In the genomic region with DNA sequence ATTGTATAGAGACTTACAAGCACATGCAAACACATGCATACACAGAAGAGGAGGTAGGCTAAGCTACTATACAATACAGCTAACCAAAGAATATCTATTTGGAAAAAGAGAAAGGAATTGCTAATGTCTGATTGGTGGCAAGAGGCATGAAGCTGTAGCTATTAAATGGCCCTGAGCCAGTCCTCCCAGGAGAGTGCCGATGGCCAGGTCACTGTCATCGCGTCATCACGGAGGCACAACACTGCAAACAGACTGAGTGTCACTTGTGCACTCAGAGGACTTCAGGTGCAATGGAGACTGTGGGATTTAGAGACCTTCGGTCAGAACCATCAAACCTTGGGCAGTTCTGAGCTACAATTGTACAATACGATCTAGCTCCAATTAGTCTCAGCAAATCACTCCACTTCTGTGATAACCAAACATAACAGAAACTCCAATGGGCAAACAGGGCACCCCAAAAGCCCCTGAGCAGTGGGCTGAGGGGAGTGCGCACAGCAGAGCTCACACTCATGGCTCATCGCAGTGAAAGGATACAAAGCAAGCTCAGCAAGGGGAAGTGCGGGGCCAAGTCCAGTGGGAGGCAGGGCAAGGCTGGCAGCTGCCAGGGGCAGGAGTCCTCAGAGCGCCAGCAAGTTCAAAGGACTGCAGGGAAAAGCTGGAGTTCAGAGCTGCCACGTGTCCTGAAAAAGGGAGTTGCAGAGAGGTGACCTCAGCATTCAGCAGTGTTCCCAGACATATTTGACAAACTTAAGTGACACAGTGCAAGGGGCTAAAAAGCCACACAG, we compare ENCODE assay signal across 12 mouse cellular contexts.
DNase-seq lines count a peak whose midpoint lies in the region; ATAC-seq and TF ChIP-seq lines count a peak whose summit lies in the region.
"Had no signal": no experiment of that assay in that cellular context is flagged by ENCODE, and none has a peak within 500 bp of the region (broad histone marks: within the 10 kb centered on the region; RNA-seq: fewer than 3 reads in every experiment).

No protein-coding gene starts in this region.

- no peak for TF ChIP-seq CTCF in forebrain, postnatal 0 days (IDR thresholded peaks at IDR 0.05; ENCODE audit: low read depth)
- no peak for TF ChIP-seq CTCF in kidney, postnatal 0 days (IDR thresholded peaks at IDR 0.05; ENCODE audit: low read depth)

- peak; percentile 20; the same call in 1 of the 2 replicates for ATAC-seq in forebrain, postnatal 0 days
- ATAC-seq in forebrain, embryonic 15.5 days (replicated peaks), result no peak
- ATAC-seq in kidney, postnatal 0 days (replicated peaks; ENCODE audit: low FRiP score, low read depth), result peak; percentile 74
- no peak for ATAC-seq in megakaryocyte progenitor cell, adult 5-6 weeks (replicated peaks; ENCODE audit: poor library complexity)

- 0 out of 2 replicates have a peak, but pooled peaks cover 5% of the 10 kb centered on the region for H3K4me1 ChIP-seq in forebrain, postnatal 0 days (ENCODE audit: insufficient read depth)
- no peaks in the 10 kb centered on the region; the same call in 1 of the 2 replicates for H3K4me1 ChIP-seq in forebrain, embryonic 15.5 days
- H3K4me1 ChIP-seq in kidney, postnatal 0 days (replicated peaks; ENCODE audit: insufficient read depth, low read length), result peaks cover 10% of the 10 kb centered on the region; the same call in 1 of the 2 replicates

- no peak overlapping the region for H3K9ac ChIP-seq in forebrain, postnatal 0 days
- H3K9ac ChIP-seq in forebrain, embryonic 15.5 days (replicated peaks), result no peak overlapping the region
- no peak overlapping the region for H3K9ac ChIP-seq in kidney, postnatal 0 days (ENCODE audit: low read depth, low read length)
- H3K9ac ChIP-seq: heart, embryonic 13.5 days; lung, embryonic 15.5 days had no signal

- no peak overlapping the region for H3K27ac ChIP-seq in forebrain, postnatal 0 days (ENCODE audit: low read depth, low read length)
- no peak overlapping the region for H3K27ac ChIP-seq in forebrain, embryonic 15.5 days (replicated peaks)
- H3K27ac ChIP-seq in kidney, postnatal 0 days, result no peak overlapping the region

- H3K9me3 ChIP-seq in forebrain, postnatal 0 days (ENCODE audit: low read length), result no peaks in the 10 kb centered on the region
- no peaks in the 10 kb centered on the region for H3K9me3 ChIP-seq in forebrain, embryonic 15.5 days
- no peaks in the 10 kb centered on the region for H3K9me3 ChIP-seq in kidney, postnatal 0 days (replicated peaks; ENCODE audit: low read length)
- H3K9me3 ChIP-seq: heart, embryonic 13.5 days; lung, embryonic 15.5 days had no signal

- DNase-seq in forebrain, postnatal 0 days, result no peak
- DNase-seq in adrenal gland, postnatal 25 days, result peak; percentile 27
- peak; percentile 39 to 44 for DNase-seq in cerebellum, postnatal 36 days
- no peak for DNase-seq in kidney, postnatal 0 days (ENCODE audit: low spot score)
- DNase-seq in right cerebral cortex, adult 18-20 months, result no peak
- DNase-seq in layer of hippocampus, adult 8-10 months (ENCODE audit: low spot score in 2 of 2), result no peak
- DNase-seq: layer of hippocampus, postnatal 36 days had no signal

- H3K27me3 ChIP-seq in forebrain, postnatal 0 days (ENCODE audit: insufficient read depth, low read length), result no peaks in the 10 kb centered on the region
- no peaks in the 10 kb centered on the region for H3K27me3 ChIP-seq in forebrain, embryonic 15.5 days
- H3K27me3 ChIP-seq in kidney, postnatal 0 days (ENCODE audit: insufficient read depth, low read length), result no peaks in the 10 kb centered on the region
- H3K27me3 ChIP-seq: heart, embryonic 13.5 days; lung, embryonic 15.5 days had no signal

- H3K4me2 ChIP-seq in forebrain, postnatal 0 days (ENCODE audit: low read depth), result no peak overlapping the region
- no peak overlapping the region for H3K4me2 ChIP-seq in forebrain, embryonic 15.5 days (replicated peaks)
- no peak overlapping the region for H3K4me2 ChIP-seq in kidney, postnatal 0 days (ENCODE audit: low read length)
- H3K4me2 ChIP-seq: heart, embryonic 13.5 days; lung, embryonic 15.5 days had no signal

- no peak overlapping the region for H3K4me3 ChIP-seq in forebrain, postnatal 0 days (ENCODE audit: low read depth, low read length)
- no peak overlapping the region for H3K4me3 ChIP-seq in forebrain, embryonic 15.5 days
- no peak overlapping the region for H3K4me3 ChIP-seq in kidney, postnatal 0 days (replicated peaks; ENCODE audit: low read depth, low read length)
- H3K4me3 ChIP-seq: erythroblast, embryonic 14.5 days; heart, embryonic 13.5 days; lung, embryonic 15.5 days had no signal

- 77% methylated on average over 11 of the region's 11 CpGs for WGBS in forebrain, postnatal 0 days
- 84% methylated on average over 11 of the region's 11 CpGs for WGBS in forebrain, embryonic 15.5 days
- WGBS in kidney, postnatal 0 days, result 80% methylated on average over 11 of the region's 11 CpGs

- peaks cover 17% of the 10 kb centered on the region; the same call in 1 of the 2 replicates for H3K36me3 ChIP-seq in forebrain, postnatal 0 days (ENCODE audit: insufficient read depth)
- no peaks in the 10 kb centered on the region for H3K36me3 ChIP-seq in forebrain, embryonic 15.5 days
- 0 out of 2 replicates have a peak, but pooled peaks cover 8% of the 10 kb centered on the region for H3K36me3 ChIP-seq in kidney, postnatal 0 days (ENCODE audit: insufficient read depth, low read length)

Comparison
In these comparisons a context has a peak if more than half of its experiments do, and no peak if none do; other contexts are left out.
1. ATAC-seq: peak in forebrain, postnatal 0 days (single experiment) and kidney, postnatal 0 days (single experiment); none in forebrain, embryonic 15.5 days (single experiment) and megakaryocyte progenitor cell, adult 5-6 weeks (single experiment).
2. DNase-seq: peak in adrenal gland, postnatal 25 days (single experiment) and cerebellum, postnatal 36 days (2 of 2); none in forebrain, postnatal 0 days (single experiment), kidney, postnatal 0 days (single experiment), right cerebral cortex, adult 18-20 months (single experiment) and layer of hippocampus, adult 8-10 months (0 of 2).